ENCODE assay signal across 9 mouse cellular contexts in the genomic region with DNA sequence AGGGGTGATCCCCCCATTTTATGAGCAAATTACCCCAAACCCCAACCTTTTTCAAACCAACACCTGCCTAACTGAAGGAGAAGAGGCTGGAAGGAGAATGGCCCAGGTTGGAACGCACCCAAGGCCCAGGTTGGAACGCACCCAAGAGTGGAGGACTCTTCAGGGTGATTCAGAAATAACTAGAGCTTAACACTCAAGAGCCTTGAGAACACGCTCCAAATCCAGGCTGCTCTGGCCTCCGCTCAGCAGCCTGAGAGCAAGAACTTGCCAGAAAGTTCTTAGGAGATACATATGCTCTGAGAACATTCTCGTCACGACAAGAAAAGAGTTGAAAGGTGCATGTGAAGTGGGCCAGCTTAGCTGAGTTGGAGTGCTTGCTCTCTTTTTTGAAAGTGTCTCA. TPM values are rescaled to one million over a fixed set of nuclear protein-coding genes. Genes with fewer than 3 reads are reported as not detected.
A peak's percentile ranks its signal among the peaks of the same experiment; 100 is the strongest.
DNase-seq lines count a peak whose midpoint lies in the region; ATAC-seq and TF ChIP-seq lines count a peak whose summit lies in the region.
"Had no signal": no experiment of that assay in that cellular context is flagged by ENCODE, and none has a peak within 500 bp of the region (broad histone marks: within the 10 kb centered on the region; RNA-seq: fewer than 3 reads in every experiment).

No protein-coding gene starts in this region.

- no peak overlapping the region for H3K4me2 ChIP-seq in hindbrain, embryonic 16.5 days (ENCODE audit: low read length)

- no peaks in the 10 kb centered on the region for H3K4me1 ChIP-seq in hindbrain, embryonic 16.5 days (ENCODE audit: control insufficient read depth, insufficient read depth, low read depth, low read length)

- ATAC-seq in frontal cortex, adult (ENCODE audit: low TSS enrichment) = peak; percentile 84
- ATAC-seq in hindbrain, embryonic 16.5 days = no peak

- H3K4me3 ChIP-seq in left cerebral cortex, adult 2 months = no peak overlapping the region
- no peak overlapping the region for H3K4me3 ChIP-seq in hindbrain, embryonic 16.5 days (ENCODE audit: low read length)

- H3K36me3 ChIP-seq in hindbrain, embryonic 16.5 days (ENCODE audit: control insufficient read depth, insufficient read depth, low read length) = no peaks in the 10 kb centered on the region

- H3K27ac ChIP-seq in left cerebral cortex, adult 2 months = no peak overlapping the region
- no peak overlapping the region for H3K27ac ChIP-seq in hindbrain, embryonic 16.5 days (ENCODE audit: low read depth, low read length)

- no peak overlapping the region for H3K9ac ChIP-seq in hindbrain, embryonic 16.5 days (ENCODE audit: low read depth, low read length)

- H3K9me3 ChIP-seq in hindbrain, embryonic 16.5 days (ENCODE audit: control insufficient read depth, low read length) = no peaks in the 10 kb centered on the region

- H3K27me3 ChIP-seq in hindbrain, embryonic 16.5 days (replicated peaks; ENCODE audit: control insufficient read depth, insufficient read depth, low read length) = no peaks in the 10 kb centered on the region

- DNase-seq in frontal cortex, postnatal 25 days (ENCODE audit: low spot score in 2 of 2) = no peak
- peak; percentile 9 for DNase-seq in adipocyte (ENCODE audit: low spot score)
- DNase-seq in frontal cortex, postnatal 36 days (ENCODE audit: low spot score in 2 of 2) = peak; percentile 30 to 48
- DNase-seq in left cerebral cortex, adult 2 months (ENCODE audit: extremely low spot score in 1 of 2, low spot score in 2 of 2) = peak; percentile 23 to 34
- peak; percentile 41 for DNase-seq in ovary, postnatal 10 days (ENCODE audit: low spot score)
- DNase-seq in spleen, postnatal 10 days (ENCODE audit: low spot score in 2 of 2) = no peak

- WGBS in hindbrain, embryonic 16.5 days = 79% methylated on average over 6 of the region's 6 CpGs

- no peak for TF ChIP-seq CTCF in left cerebral cortex, adult 2 months (IDR thresholded peaks at IDR 0.05)

- intact Hi-C loops in left cerebral cortex, adult 2 months (cut with DNase I) = no loop called here

RNA-seq across cellular contexts. Expression of a gene that starts 25.5 kb away (rescaled TPM):
- 1 to 10 TPM in 1 of 2 experiments, under 1 TPM in 1; 0.84 to 1.3 TPM for total RNA-seq in left cerebral cortex, adult 2 months (2021)
- 2.5 and 2.8 TPM in 2 replicates for polyA plus RNA-seq in hindbrain, embryonic 16.5 days (2015; fragmentation: Nextera tagmentation; extraction: Ambion mirVana)
- total RNA-seq: common myeloid progenitor, adult 5-6 weeks had no signal

Comparison
In these comparisons a context has a peak if more than half of its experiments do, and no peak if none do; other contexts are left out.
1. DNase-seq: peak in adipocyte (single experiment), frontal cortex, postnatal 36 days (2 of 2), left cerebral cortex, adult 2 months (2 of 2) and ovary, postnatal 10 days (single experiment); none in frontal cortex, postnatal 25 days (0 of 2) and spleen, postnatal 10 days (0 of 2).